Mouse (Mus musculus) embryonic facial prominence, embryonic 15.5 days (tissue): ENCODE measurements around the gene Dlx3. TPM values are rescaled to one million over a fixed set of nuclear protein-coding genes. Genes with fewer than 3 reads are reported as not detected.

ENCODE experiments used
- ATAC-seq: fragments of 200-750 bp; cut with Nextera tagmentation; 2 replicates; pipeline ENCODE4 v1.8.0; 2017; ENCODE audit warnings: low read depth, moderate TSS enrichment; ENCODE audit not compliant: insufficient number of reproducible peaks, low FRiP score, low TSS enrichment
- H3K27ac ChIP-seq: fragments of 300-500 bp; sonication (generic); replicated peaks from 2 replicates; pipeline ENCODE4 v1.5.1; 2015; ENCODE audit warnings: mild to moderate bottlenecking, inconsistent platforms
- H3K27me3 ChIP-seq: fragments of 300-500 bp; sonication (generic); 2 replicates; pipeline ENCODE4 v1.6.1; 2015; ENCODE audit warnings: inconsistent platforms
- H3K36me3 ChIP-seq: fragments of 300-500 bp; sonication (generic); 2 replicates; pipeline ENCODE4 v1.6.1; 2015; ENCODE audit warnings: mild to moderate bottlenecking, inconsistent platforms
- H3K4me1 ChIP-seq: fragments of 300-500 bp; sonication (generic); 2 replicates; pipeline ENCODE4 v1.6.1; 2015; ENCODE audit warnings: inconsistent platforms
- H3K4me2 ChIP-seq: fragments of 300-500 bp; sonication (generic); replicated peaks from 2 replicates; pipeline ENCODE4 v1.6.1; 2015; ENCODE audit warnings: mild to moderate bottlenecking, inconsistent platforms
- H3K4me3 ChIP-seq: fragments of 300-500 bp; sonication (generic); replicated peaks from 2 replicates; pipeline ENCODE4 v1.5.1; 2015; ENCODE audit warnings: mild to moderate bottlenecking, inconsistent platforms
- H3K9ac ChIP-seq: fragments of 300-500 bp; sonication (generic); 2 replicates; pipeline ENCODE4 v1.6.1; 2015; ENCODE audit warnings: inconsistent platforms
- H3K9me3 ChIP-seq: fragments of 300-500 bp; sonication (generic); replicated peaks from 2 replicates; pipeline ENCODE4 v1.6.1; 2016; ENCODE audit warnings: inconsistent platforms
- WGBS: fragments of 180-500 bp; shearing (Covaris S2); methylation state at CpG from one replicate; pipeline ENCODE4 v1.1.7; 2015; 5-methylcytosine and 5-hydroxymethylcytosine counted together
- polyA plus RNA-seq: library from polyadenylated mRNA; unstranded; fragments of >200 nt; fragmentation: Nextera tagmentation; extraction: Ambion mirVana; gene quantifications from 2 replicates; pipeline ENCODE4 v1.2.1, GENCODE M21; 2015

Gene Dlx3
- polyA plus RNA-seq, 1 experiment from 2014 or later = 35.6 TPM

DNA sequence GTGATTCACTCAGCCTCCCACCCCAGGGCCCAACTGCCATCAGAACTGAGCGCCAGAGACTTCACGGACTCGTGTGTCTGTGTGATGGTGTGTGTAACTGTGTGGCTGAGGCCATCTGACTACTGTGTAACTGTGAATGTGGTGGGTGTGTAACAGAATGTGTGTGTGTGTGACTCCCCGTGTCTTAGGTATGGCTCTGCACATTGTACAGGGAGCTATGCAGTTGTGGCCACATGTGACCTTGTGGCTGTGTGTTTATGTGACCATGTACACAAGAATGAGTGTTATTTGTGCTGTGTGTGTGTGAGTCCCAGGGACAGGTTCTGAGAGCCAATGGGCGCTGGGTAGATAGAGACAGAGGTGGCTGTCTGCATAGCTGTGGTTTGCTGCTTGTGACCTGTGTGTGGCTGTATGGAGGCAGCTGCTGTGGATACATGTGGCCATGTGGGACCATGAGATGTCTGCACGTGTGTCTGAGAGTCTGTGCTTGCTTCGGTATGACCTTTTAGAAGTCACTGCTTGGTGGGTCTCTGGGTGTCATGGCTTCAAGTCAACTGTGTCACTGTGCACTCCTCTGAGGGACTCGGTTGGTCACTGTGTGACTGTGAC, 39.9 kb downstream of the Dlx3 start:
- Histone ChIP-seq H3K4me1 (no peaks in the 10 kb centered on the region), H3K36me3 (no peaks in the 10 kb centered on the region), H3K27me3 (no peaks in the 10 kb centered on the region), H3K9me3 (no peaks in the 10 kb centered on the region), H3K27ac (no peak overlapping the region), H3K9ac (no peak overlapping the region), H3K4me3 (no peak overlapping the region), H3K4me2 (no peak overlapping the region)
- no peak for ATAC-seq
- 79% methylated on average over 8 of the region's 8 CpGs for WGBS

DNA sequence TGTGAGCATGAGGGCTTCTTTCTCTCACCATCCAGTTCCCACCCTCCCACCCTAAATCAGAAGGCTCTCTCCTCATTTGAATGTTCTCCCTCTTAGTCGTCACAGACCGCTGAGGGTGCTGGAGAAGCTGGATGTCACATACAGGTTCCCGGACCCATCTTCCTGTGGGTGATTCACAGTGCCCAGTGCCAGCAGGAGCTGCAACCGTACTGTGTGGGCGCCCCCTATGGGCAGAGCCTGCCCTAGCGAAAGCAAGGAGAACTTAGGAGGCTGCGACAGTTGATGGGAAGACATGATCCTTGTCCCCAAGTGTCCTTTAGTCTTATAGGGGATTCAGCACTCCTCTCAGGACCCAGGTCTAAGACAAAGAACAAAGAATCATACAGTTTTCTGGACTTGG, 40.8 kb downstream of the Dlx3 start:
- no peaks in the 10 kb centered on the region for H3K4me1 ChIP-seq
- no peak overlapping the region for H3K27ac ChIP-seq
- no peak overlapping the region for H3K4me2 ChIP-seq
- no peaks in the 10 kb centered on the region for H3K27me3 ChIP-seq
- no peak overlapping the region for H3K9ac ChIP-seq
- no peak for ATAC-seq
- H3K9me3 ChIP-seq = no peaks in the 10 kb centered on the region
- no peak overlapping the region for H3K4me3 ChIP-seq
- 53% methylated on average over 7 of the region's 7 CpGs for WGBS
- no peaks in the 10 kb centered on the region for H3K36me3 ChIP-seq

GRCm38 (mm10) chr11:95161708-95162107, 41.8 kb downstream of the Dlx3 start:
- Histone ChIP-seq H3K27me3 (no peaks in the 10 kb centered on the region), H3K9me3 (no peaks in the 10 kb centered on the region), H3K4me1 (no peaks in the 10 kb centered on the region), H3K9ac (no peak overlapping the region), H3K4me3 (no peak overlapping the region), H3K27ac (no peak overlapping the region), H3K4me2 (no peak overlapping the region), H3K36me3 (no peaks in the 10 kb centered on the region)
- 69% methylated on average over 4 of the region's 4 CpGs for WGBS
- ATAC-seq = no peak

DNA sequence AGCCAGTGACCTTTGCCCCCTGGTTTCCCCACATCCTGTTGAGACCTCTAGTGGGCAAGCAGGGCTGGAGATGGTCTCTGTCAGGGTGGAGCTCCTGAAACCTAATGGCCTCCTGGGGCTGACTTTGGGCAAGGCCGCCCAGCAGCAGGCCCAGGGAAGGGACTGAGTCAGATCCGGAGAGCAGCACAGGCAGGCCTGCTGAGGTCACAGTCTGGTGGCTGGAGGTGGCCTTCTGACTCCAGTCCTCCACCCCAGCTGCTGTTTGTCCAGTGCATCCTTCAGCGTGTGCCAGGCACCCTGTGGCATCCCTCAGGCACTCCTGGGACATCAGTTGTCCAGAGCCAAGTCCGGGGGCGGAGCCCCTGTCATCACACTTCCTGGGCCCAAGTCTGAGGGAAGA, 45.9 kb downstream of the Dlx3 start:
- Histone ChIP-seq H3K4me2 (no peak overlapping the region), H3K36me3 (no peaks in the 10 kb centered on the region), H3K4me3 (no peak overlapping the region), H3K9me3 (no peaks in the 10 kb centered on the region), H3K27ac (no peak overlapping the region), H3K9ac (no peak overlapping the region), H3K27me3 (no peaks in the 10 kb centered on the region), H3K4me1 (no peaks in the 10 kb centered on the region)
- 67% methylated on average over 5 of the region's 5 CpGs for WGBS
- ATAC-seq = no peak

Other genes with a start within 250 kb of the Dlx3 start
- gene Col1a1, start 183.9 kb upstream of the Dlx3 start, polyA plus RNA-seq = 4,177 and 4,242 TPM in 2 replicates
- 0.25 TPM in 1 of 2 replicates, not detected in the other for gene Hils1, start 152.5 kb upstream of the Dlx3 start, polyA plus RNA-seq
- 11.7 and 14.6 TPM in 2 replicates for gene Sgca, start 143.8 kb upstream of the Dlx3 start, polyA plus RNA-seq
- 11.0 and 12.8 TPM in 2 replicates for gene Ppp1r9b, start 129.1 kb upstream of the Dlx3 start, polyA plus RNA-seq
- gene Samd14, start 110.2 kb upstream of the Dlx3 start, polyA plus RNA-seq = 29.7 and 33.9 TPM in 2 replicates
- 33.7 and 41.8 TPM in 2 replicates for gene Pdk2, start 78.8 kb upstream of the Dlx3 start, polyA plus RNA-seq
- gene Itga3, start 43.3 kb upstream of the Dlx3 start, polyA plus RNA-seq = 9.5 and 11.3 TPM in 2 replicates
- 5.7 and 6.5 TPM in 2 replicates for gene Dlx4, start 26.1 kb downstream of the Dlx3 start, polyA plus RNA-seq
- gene Tac4, start 141.4 kb downstream of the Dlx3 start, polyA plus RNA-seq = 0.13 and 0.21 TPM in 2 replicates
- gene Kat7, start 190.1 kb downstream of the Dlx3 start, polyA plus RNA-seq = 60.6 and 70.0 TPM in 2 replicates
- gene Fam117a, start 216.9 kb downstream of the Dlx3 start, polyA plus RNA-seq = 15.5 and 17.0 TPM in 2 replicates